Mouse (Mus musculus): Measurements from ENCODE around the gene Tmem144. TPM values are rescaled to one million over a fixed set of nuclear protein-coding genes. Genes with fewer than 3 reads are reported as not detected.

Gene Tmem144
- polyA plus RNA-seq (2012; rRNA removed; ENCODE audit: low replicate concordance), result 0.21 and 1.8 TPM in 2 replicates

GRCm38 (mm10) chr3:79852654-79853166 is at the start of gene Tmem144:
Tmem144 (minus strand) TSS chr3:79852773.

DNA sequence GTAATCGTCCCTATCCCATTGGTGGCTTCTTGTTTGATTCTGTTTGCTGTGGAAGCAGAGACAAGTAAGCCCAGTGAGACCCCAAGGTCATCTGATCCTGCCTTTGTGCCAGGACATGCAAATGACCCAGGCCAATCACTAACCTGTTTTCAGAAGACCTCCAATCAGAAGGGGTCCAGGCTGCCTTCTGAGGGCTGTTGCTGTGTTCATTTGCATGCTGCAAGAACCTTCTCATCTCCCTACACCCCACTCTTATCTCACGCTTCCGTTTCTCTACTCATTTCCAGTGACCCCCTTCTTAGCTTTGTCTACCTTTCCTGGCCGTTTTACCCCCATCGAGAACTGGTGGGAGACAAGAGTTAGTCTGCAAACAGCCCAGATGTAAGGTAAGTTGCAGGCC is 31.7 kb upstream of the Tmem144 start, which contains the start of gene Fam198b:
Fam198b (plus strand) TSS at position 229 of the 400 bp plus-strand sequence.

Other genes with a start within 250 kb of the Tmem144 start
- 2.0 and 6.8 TPM in 2 replicates for gene 4930579G24Rik, start 223.7 kb downstream of the Tmem144 start, polyA plus RNA-seq (2012; rRNA removed; ENCODE audit: low replicate concordance)
- gene Etfdh, start 223.3 kb downstream of the Tmem144 start, polyA plus RNA-seq (2012; rRNA removed; ENCODE audit: low replicate concordance), result 60.2 and 68.5 TPM in 2 replicates
- gene Rxfp1, start 114.9 kb downstream of the Tmem144 start, polyA plus RNA-seq (2012; rRNA removed; ENCODE audit: low replicate concordance), result 0.56 and 80.7 TPM in 2 replicates
- 18.3 and 21.3 TPM in 2 replicates for gene Fam198b, start 31.8 kb upstream of the Tmem144 start, polyA plus RNA-seq (2012; rRNA removed; ENCODE audit: low replicate concordance)

Data from subcutaneous adipose tissue, adult 2 months (tissue).